Mouse (Mus musculus): ENCODE data around the gene Pip4k2c. TPM values are rescaled to one million over a fixed set of nuclear protein-coding genes. Genes with fewer than 3 reads are reported as not detected.
"Not testable (repeated sequence)": the region's sequence is repeated elsewhere in the genome, so short reads cannot be mapped to it uniquely, and the experiment has no call there.

The Pip4k2c gene
- polyA plus RNA-seq, 1 experiment: 36.7 TPM

- Histone ChIP-seq H3K9ac (ENCODE audit: low read depth, poor library complexity, severe bottlenecking) (peak overlapping the region; percentile 79), H3K4me3 (ENCODE audit: low read depth, low read length) (peak overlapping the region; percentile 67), H3K27me3 (ENCODE audit: control insufficient read depth, insufficient read depth, low read length, poor library complexity, severe bottlenecking) (no peaks in the 10 kb centered on the region), H3K9me3 (replicated peaks; ENCODE audit: control insufficient read depth, insufficient read depth, low read length, poor library complexity, severe bottlenecking) (no peaks in the 10 kb centered on the region), H3K36me3 (ENCODE audit: control insufficient read depth, insufficient read depth, low read length, poor library complexity, severe bottlenecking) (no peaks in the 10 kb centered on the region), H3K4me1 (ENCODE audit: control insufficient read depth, insufficient read depth, low read length) (peaks cover 8% of the 10 kb centered on the region), H3K27ac (ENCODE audit: insufficient read depth, low read length) (no peak overlapping the region)
- no peak for TF ChIP-seq EP300 (IDR thresholded peaks at IDR 0.05; ENCODE audit: insufficient read depth, low read depth, low read length)
- no peak for TF ChIP-seq POLR2A (IDR thresholded peaks at IDR 0.05; ENCODE audit: insufficient read depth, low read length)
- TF ChIP-seq CTCF (IDR thresholded peaks at IDR 0.05; ENCODE audit: low read depth, low read length): no peak
These were observed 46.1 kb downstream of the Pip4k2c start for GRCm38 (mm10) chr10:127165354-127165653.

GRCm38 (mm10) chr10:127164631-127165353 lies 46.6 kb downstream of the Pip4k2c start, which contains the start of gene B4galnt1:
TSS of gene B4galnt1 (plus strand) at chr10:127165225.
- H3K27me3 ChIP-seq (ENCODE audit: control insufficient read depth, insufficient read depth, low read length, poor library complexity, severe bottlenecking): no peaks in the 10 kb centered on the region
- no peaks in the 10 kb centered on the region for H3K9me3 ChIP-seq (replicated peaks; ENCODE audit: control insufficient read depth, insufficient read depth, low read length, poor library complexity, severe bottlenecking)
- peak within 1 kb of the TSS; percentile 67 for H3K4me3 ChIP-seq (ENCODE audit: low read depth, low read length)
- H3K9ac ChIP-seq (ENCODE audit: low read depth, poor library complexity, severe bottlenecking): peak within 1 kb of the TSS; percentile 79
- H3K4me1 ChIP-seq (ENCODE audit: control insufficient read depth, insufficient read depth, low read length): peaks cover 8% of the 10 kb centered on the region
- no peaks in the 10 kb centered on the region for H3K36me3 ChIP-seq (ENCODE audit: control insufficient read depth, insufficient read depth, low read length, poor library complexity, severe bottlenecking)
- TF ChIP-seq POLR2A (IDR thresholded peaks at IDR 0.05; ENCODE audit: insufficient read depth, low read length) (no peak), EP300 (IDR thresholded peaks at IDR 0.05; ENCODE audit: insufficient read depth, low read depth, low read length) (no peak), CTCF (IDR thresholded peaks at IDR 0.05; ENCODE audit: low read depth, low read length) (peak; percentile 86)
- no peak within 1 kb of the TSS for H3K27ac ChIP-seq (ENCODE audit: insufficient read depth, low read length)

GRCm38 (mm10) chr10:127164190-127164589 lies 47.2 kb downstream of the Pip4k2c start:
- H3K4me1 ChIP-seq (ENCODE audit: control insufficient read depth, insufficient read depth, low read length): peaks cover 6% of the 10 kb centered on the region
- no peak overlapping the region for H3K4me3 ChIP-seq (ENCODE audit: low read depth, low read length)
- no peaks in the 10 kb centered on the region for H3K27me3 ChIP-seq (ENCODE audit: control insufficient read depth, insufficient read depth, low read length, poor library complexity, severe bottlenecking)

GRCm38 (mm10) chr10:127162771-127163261 lies 48.6 kb downstream of the Pip4k2c start:
- not testable (repeated sequence) for H3K9ac ChIP-seq (ENCODE audit: low read depth, poor library complexity, severe bottlenecking); H3K27ac ChIP-seq (ENCODE audit: insufficient read depth, low read length); H3K4me1 ChIP-seq (ENCODE audit: control insufficient read depth, insufficient read depth, low read length); H3K4me3 ChIP-seq (ENCODE audit: low read depth, low read length); H3K9me3 ChIP-seq (replicated peaks; ENCODE audit: control insufficient read depth, insufficient read depth, low read length, poor library complexity, severe bottlenecking); H3K36me3 ChIP-seq (ENCODE audit: control insufficient read depth, insufficient read depth, low read length, poor library complexity, severe bottlenecking); H3K27me3 ChIP-seq (ENCODE audit: control insufficient read depth, insufficient read depth, low read length, poor library complexity, severe bottlenecking)

More at GRCm38 (mm10) chr10:127164190-127164589, 47.2 kb downstream of the Pip4k2c start:
- no peak for TF ChIP-seq POLR2A (IDR thresholded peaks at IDR 0.05; ENCODE audit: insufficient read depth, low read length)
- TF ChIP-seq CTCF (IDR thresholded peaks at IDR 0.05; ENCODE audit: low read depth, low read length): no peak
- TF ChIP-seq EP300 (IDR thresholded peaks at IDR 0.05; ENCODE audit: insufficient read depth, low read depth, low read length): no peak
- Histone ChIP-seq H3K36me3 (ENCODE audit: control insufficient read depth, insufficient read depth, low read length, poor library complexity, severe bottlenecking) (no peaks in the 10 kb centered on the region), H3K9ac (ENCODE audit: low read depth, poor library complexity, severe bottlenecking) (no peak overlapping the region; the same call in 1 of the 2 replicates), H3K27ac (ENCODE audit: insufficient read depth, low read length) (no peak overlapping the region), H3K9me3 (replicated peaks; ENCODE audit: control insufficient read depth, insufficient read depth, low read length, poor library complexity, severe bottlenecking) (no peaks in the 10 kb centered on the region)

GRCm38 (mm10) chr10:127160728-127161127 lies 50.7 kb downstream of the Pip4k2c start:
- Histone ChIP-seq H3K36me3 (ENCODE audit: control insufficient read depth, insufficient read depth, low read length, poor library complexity, severe bottlenecking) (no peaks in the 10 kb centered on the region), H3K27me3 (ENCODE audit: control insufficient read depth, insufficient read depth, low read length, poor library complexity, severe bottlenecking) (no peaks in the 10 kb centered on the region), H3K9me3 (replicated peaks; ENCODE audit: control insufficient read depth, insufficient read depth, low read length, poor library complexity, severe bottlenecking) (no peaks in the 10 kb centered on the region), H3K27ac (ENCODE audit: insufficient read depth, low read length) (no peak overlapping the region), H3K4me3 (ENCODE audit: low read depth, low read length) (no peak overlapping the region), H3K9ac (ENCODE audit: low read depth, poor library complexity, severe bottlenecking) (no peak overlapping the region), H3K4me1 (ENCODE audit: control insufficient read depth, insufficient read depth, low read length) (peaks cover 4% of the 10 kb centered on the region)
- no peak for TF ChIP-seq POLR2A (IDR thresholded peaks at IDR 0.05; ENCODE audit: insufficient read depth, low read length)
- TF ChIP-seq EP300 (IDR thresholded peaks at IDR 0.05; ENCODE audit: insufficient read depth, low read depth, low read length): no peak
- TF ChIP-seq CTCF (IDR thresholded peaks at IDR 0.05; ENCODE audit: low read depth, low read length): no peak

GRCm38 (mm10) chr10:127160081-127160480 lies 51.3 kb downstream of the Pip4k2c start:
- TF ChIP-seq CTCF (IDR thresholded peaks at IDR 0.05; ENCODE audit: low read depth, low read length) (no peak), POLR2A (IDR thresholded peaks at IDR 0.05; ENCODE audit: insufficient read depth, low read length) (no peak), EP300 (IDR thresholded peaks at IDR 0.05; ENCODE audit: insufficient read depth, low read depth, low read length) (no peak)
- H3K9me3 ChIP-seq (replicated peaks; ENCODE audit: control insufficient read depth, insufficient read depth, low read length, poor library complexity, severe bottlenecking): no peaks in the 10 kb centered on the region
- H3K36me3 ChIP-seq (ENCODE audit: control insufficient read depth, insufficient read depth, low read length, poor library complexity, severe bottlenecking): no peaks in the 10 kb centered on the region
- peaks cover 4% of the 10 kb centered on the region for H3K4me1 ChIP-seq (ENCODE audit: control insufficient read depth, insufficient read depth, low read length)
- no peak overlapping the region for H3K27ac ChIP-seq (ENCODE audit: insufficient read depth, low read length)
- no peak overlapping the region for H3K9ac ChIP-seq (ENCODE audit: low read depth, poor library complexity, severe bottlenecking)
- no peaks in the 10 kb centered on the region for H3K27me3 ChIP-seq (ENCODE audit: control insufficient read depth, insufficient read depth, low read length, poor library complexity, severe bottlenecking)
- no peak overlapping the region for H3K4me3 ChIP-seq (ENCODE audit: low read depth, low read length)
